Mouse (Mus musculus) frontal cortex, postnatal 10 days (tissue): Measurements from ENCODE around the gene Gjb3.

ENCODE experiments used
- DNase-seq, 2 experiments: peaks; one replicate each; pipeline ENCODE4 v3.0.0; 2022; ENCODE audit warnings: low spot score in 2 of 2, mixed read lengths in 1 of 2

Gjb3 gene

GRCm38 (mm10) chr4:127334870-127335504 lies 4.3 kb upstream of the Gjb3 start:
- DNase-seq = no peak

- no peak for DNase-seq
Observed at GRCm38 (mm10) chr4:127331171-127331570, 527 bp upstream of the Gjb3 start.

- DNase-seq = no peak
Observed at GRCm38 (mm10) chr4:127329751-127330150, 893 bp downstream of the Gjb3 start.

- no peak for DNase-seq
Observed at GRCm38 (mm10) chr4:127329046-127329445, 1.6 kb downstream of the Gjb3 start.

GRCm38 (mm10) chr4:127328378-127328777 lies 2.3 kb downstream of the Gjb3 start:
- DNase-seq = no peak

GRCm38 (mm10) chr4:127327749-127328148 lies 2.9 kb downstream of the Gjb3 start:
- no peak for DNase-seq

- DNase-seq = no peak
Observed at GRCm38 (mm10) chr4:127327258-127327657, 3.4 kb downstream of the Gjb3 start.

GRCm38 (mm10) chr4:127325276-127325675 lies 5.4 kb downstream of the Gjb3 start:
- no peak for DNase-seq

- DNase-seq = peak in 1 of 2 experiments; percentile 70
Observed at GRCm38 (mm10) chr4:127324759-127325158, 5.9 kb downstream of the Gjb3 start.

- no peak for DNase-seq
Observed at GRCm38 (mm10) chr4:127324296-127324695, 6.3 kb downstream of the Gjb3 start.

GRCm38 (mm10) chr4:127323651-127324050 lies 7.0 kb downstream of the Gjb3 start:
- DNase-seq = no peak

GRCm38 (mm10) chr4:127319613-127320012 lies 11.0 kb downstream of the Gjb3 start:
- DNase-seq = peak in 1 of 2 experiments; percentile 54

GRCm38 (mm10) chr4:127317143-127317542 lies 13.5 kb downstream of the Gjb3 start:
- DNase-seq = no peak

- DNase-seq = no peak
Observed at GRCm38 (mm10) chr4:127315753-127316152, 14.9 kb downstream of the Gjb3 start.

- DNase-seq = no peak
Observed at GRCm38 (mm10) chr4:127314585-127314984, 16.1 kb downstream of the Gjb3 start.

- DNase-seq = peak; percentile 36 to 68
Observed at GRCm38 (mm10) chr4:127313861-127314260, 16.8 kb downstream of the Gjb3 start, which contains the start of gene Gja4. Gene Gja4, minus strand, starts transcription at chr4:127314039.

GRCm38 (mm10) chr4:127312349-127312748 lies 18.3 kb downstream of the Gjb3 start:
- no peak for DNase-seq

- no peak for DNase-seq
Observed at GRCm38 (mm10) chr4:127311561-127311960, 19.1 kb downstream of the Gjb3 start.

- no peak for DNase-seq
Observed at GRCm38 (mm10) chr4:127306915-127307314, 23.7 kb downstream of the Gjb3 start.

GRCm38 (mm10) chr4:127303796-127304195 lies 26.8 kb downstream of the Gjb3 start:
- DNase-seq = no peak

GRCm38 (mm10) chr4:127300503-127300902 lies 30.1 kb downstream of the Gjb3 start:
- DNase-seq = no peak

GRCm38 (mm10) chr4:127292631-127293030 lies 38.0 kb downstream of the Gjb3 start:
- DNase-seq = no peak

- DNase-seq = no peak
Observed at GRCm38 (mm10) chr4:127289039-127289548, 41.5 kb downstream of the Gjb3 start.

GRCm38 (mm10) chr4:127286907-127287306 lies 43.7 kb downstream of the Gjb3 start:
- no peak for DNase-seq
